Mouse (Mus musculus) heart, embryonic 11.5 days (tissue): ENCODE data around the gene Lum. TPM values are rescaled to one million over a fixed set of nuclear protein-coding genes. Genes with fewer than 3 reads are reported as not detected.
A peak's percentile ranks its signal among the peaks of the same experiment; 100 is the strongest.

Source experiments
- ATAC-seq: fragments of 200-750 bp; cut with Nextera tagmentation; replicated peaks from 2 replicates; pipeline ENCODE4 v1.8.0; 2017; ENCODE audit warnings: moderate library complexity; ENCODE audit not compliant: insufficient number of reproducible peaks, low FRiP score, low TSS enrichment
- H3K27ac ChIP-seq: fragments of 300-500 bp; sonication (generic); 2 replicates; pipeline ENCODE4 v1.5.1; 2014; ENCODE audit warnings: mild to moderate bottlenecking, low read depth, low read length
- H3K27me3 ChIP-seq: fragments of 300-500 bp; sonication (generic); 2 replicates; pipeline ENCODE4 v1.6.1; 2014; ENCODE audit warnings: mild to moderate bottlenecking, low read length, mixed read lengths; ENCODE audit not compliant: control insufficient read depth, insufficient read depth
- H3K36me3 ChIP-seq: fragments of 300-500 bp; sonication (generic); 2 replicates; pipeline ENCODE4 v1.6.1; 2014; ENCODE audit warnings: mild to moderate bottlenecking, low read length, moderate library complexity, mixed read lengths; ENCODE audit not compliant: control insufficient read depth, insufficient read depth
- H3K4me1 ChIP-seq: fragments of 300-500 bp; sonication (generic); 2 replicates; pipeline ENCODE4 v1.6.1; 2014; ENCODE audit warnings: low read length; ENCODE audit not compliant: control insufficient read depth, insufficient read depth
- H3K4me2 ChIP-seq: fragments of 300-500 bp; sonication (generic); 2 replicates; pipeline ENCODE4 v1.6.1; 2014; ENCODE audit warnings: mild to moderate bottlenecking, moderate library complexity
- H3K4me3 ChIP-seq: fragments of 300-500 bp; sonication (generic); 2 replicates; pipeline ENCODE4 v1.5.1; 2014; ENCODE audit warnings: low read depth, low read length
- H3K9ac ChIP-seq: fragments of 300-500 bp; sonication (generic); 2 replicates; pipeline ENCODE4 v1.6.1; 2014; ENCODE audit warnings: mild to moderate bottlenecking, low read depth, low read length, moderate library complexity
- H3K9me3 ChIP-seq: fragments of 300-500 bp; sonication (generic); replicated peaks from 2 replicates; pipeline ENCODE4 v1.6.1; 2016; ENCODE audit warnings: low read length; ENCODE audit not compliant: control insufficient read depth
- WGBS: fragments of 180-500 bp; shearing (Covaris S2); extraction: QIAGEN DNeasy Blood & Tissue Kit; methylation state at CpG from one replicate; pipeline ENCODE4 v1.1.7; 2014; ENCODE audit not compliant: insufficient replicate concordance; 5-methylcytosine and 5-hydroxymethylcytosine counted together
- polyA plus RNA-seq: library from polyadenylated mRNA; unstranded; fragments of >200 nt; fragmentation: Nextera tagmentation; extraction: Ambion mirVana; gene quantifications from 2 replicates; pipeline ENCODE4 v1.2.1, GENCODE M21; 2014

The Lum gene
- 26.2 and 26.4 TPM in 2 replicates for polyA plus RNA-seq

- Histone ChIP-seq H3K9me3 (no peaks in the 10 kb centered on the region), H3K4me1 (no peaks in the 10 kb centered on the region), H3K27me3 (no peaks in the 10 kb centered on the region), H3K9ac (no peak within 1 kb of the TSS), H3K4me3 (no peak within 1 kb of the TSS), H3K4me2 (no peak within 1 kb of the TSS), H3K27ac (peak within 1 kb of the TSS; percentile 22; the same call in 1 of the 2 replicates), H3K36me3 (no peaks in the 10 kb centered on the region)
- no peak for ATAC-seq
- WGBS: 54% methylated on average over 10 of the region's 10 CpGs
Observed at GRCm38 (mm10) chr10:97564957-97565856, at the start of gene Lum. Gene Lum, plus strand, starts transcription at chr10:97565128.

- H3K4me2 ChIP-seq: no peak overlapping the region
- no peak overlapping the region for H3K27ac ChIP-seq
- H3K4me1 ChIP-seq: no peaks in the 10 kb centered on the region
- H3K4me3 ChIP-seq: no peak overlapping the region
- no peaks in the 10 kb centered on the region for H3K36me3 ChIP-seq
- 70% methylated on average over 3 of the region's 3 CpGs for WGBS
- ATAC-seq: no peak
- no peaks in the 10 kb centered on the region for H3K9me3 ChIP-seq
- no peaks in the 10 kb centered on the region for H3K27me3 ChIP-seq
- H3K9ac ChIP-seq: no peak overlapping the region
Observed at GRCm38 (mm10) chr10:97523366-97523765, 41.6 kb upstream of the Lum start.

GRCm38 (mm10) chr10:97535697-97536096 lies 29.2 kb upstream of the Lum start:
- 56% methylated on average over 4 of the region's 4 CpGs for WGBS
- ATAC-seq: no peak
- H3K4me3 ChIP-seq: no peak overlapping the region
- H3K9me3 ChIP-seq: no peaks in the 10 kb centered on the region
- H3K9ac ChIP-seq: no peak overlapping the region
- H3K36me3 ChIP-seq: no peaks in the 10 kb centered on the region
- H3K4me2 ChIP-seq: no peak overlapping the region
- H3K4me1 ChIP-seq: no peaks in the 10 kb centered on the region
- no peak overlapping the region for H3K27ac ChIP-seq
- no peaks in the 10 kb centered on the region for H3K27me3 ChIP-seq

GRCm38 (mm10) chr10:97536921-97537320 lies 28.0 kb upstream of the Lum start:
- H3K4me1 ChIP-seq: no peaks in the 10 kb centered on the region
- no peak overlapping the region for H3K4me3 ChIP-seq
- H3K27ac ChIP-seq: no peak overlapping the region
- H3K4me2 ChIP-seq: no peak overlapping the region
- whole genome bisulfite sequencing: 60% methylated on average over 2 of the region's 2 CpGs
- no peak overlapping the region for H3K9ac ChIP-seq
- H3K9me3 ChIP-seq: no peaks in the 10 kb centered on the region
- no peaks in the 10 kb centered on the region for H3K36me3 ChIP-seq
- no peaks in the 10 kb centered on the region for H3K27me3 ChIP-seq
- ATAC-seq: no peak

- Histone ChIP-seq H3K4me3 (no peak overlapping the region), H3K4me2 (no peak overlapping the region), H3K36me3 (no peaks in the 10 kb centered on the region), H3K9me3 (no peaks in the 10 kb centered on the region), H3K27ac (no peak overlapping the region), H3K4me1 (no peaks in the 10 kb centered on the region), H3K9ac (no peak overlapping the region), H3K27me3 (no peaks in the 10 kb centered on the region)
- ATAC-seq: no peak
- 75% methylated on average over 4 of the region's 4 CpGs for WGBS
Observed at GRCm38 (mm10) chr10:97538202-97538601, 26.7 kb upstream of the Lum start.

- Histone ChIP-seq H3K36me3 (no peaks in the 10 kb centered on the region), H3K4me2 (no peak overlapping the region), H3K9me3 (no peaks in the 10 kb centered on the region), H3K27ac (no peak overlapping the region), H3K27me3 (no peaks in the 10 kb centered on the region), H3K4me3 (no peak overlapping the region), H3K4me1 (no peaks in the 10 kb centered on the region), H3K9ac (no peak overlapping the region)
- 44% methylated on average over 1 of the region's 1 CpGs for WGBS
- ATAC-seq: no peak
Observed at GRCm38 (mm10) chr10:97547740-97548139, 17.2 kb upstream of the Lum start.

GRCm38 (mm10) chr10:97567489-97568135 lies 2.7 kb downstream of the Lum start:
- no peaks in the 10 kb centered on the region for H3K9me3 ChIP-seq
- H3K4me3 ChIP-seq: no peak overlapping the region
- H3K27ac ChIP-seq: no peak overlapping the region
- WGBS: 60% methylated on average over 8 of the region's 8 CpGs
- H3K9ac ChIP-seq: no peak overlapping the region
- no peak for ATAC-seq
- H3K4me2 ChIP-seq: no peak overlapping the region
- H3K27me3 ChIP-seq: no peaks in the 10 kb centered on the region
- no peaks in the 10 kb centered on the region for H3K4me1 ChIP-seq
- no peaks in the 10 kb centered on the region for H3K36me3 ChIP-seq

- H3K9me3 ChIP-seq: no peaks in the 10 kb centered on the region
- 85% methylated on average over 4 of the region's 4 CpGs for WGBS
Observed at GRCm38 (mm10) chr10:97582543-97583231, 17.8 kb downstream of the Lum start.

More at GRCm38 (mm10) chr10:97582543-97583231, 17.8 kb downstream of the Lum start:
- Histone ChIP-seq H3K4me2 (no peak overlapping the region), H3K4me3 (no peak overlapping the region), H3K4me1 (no peaks in the 10 kb centered on the region), H3K27me3 (no peaks in the 10 kb centered on the region), H3K36me3 (no peaks in the 10 kb centered on the region), H3K27ac (no peak overlapping the region), H3K9ac (no peak overlapping the region)
- no peak for ATAC-seq
